36 mouse cellular contexts compared by ENCODE assay signal in the genomic region with DNA sequence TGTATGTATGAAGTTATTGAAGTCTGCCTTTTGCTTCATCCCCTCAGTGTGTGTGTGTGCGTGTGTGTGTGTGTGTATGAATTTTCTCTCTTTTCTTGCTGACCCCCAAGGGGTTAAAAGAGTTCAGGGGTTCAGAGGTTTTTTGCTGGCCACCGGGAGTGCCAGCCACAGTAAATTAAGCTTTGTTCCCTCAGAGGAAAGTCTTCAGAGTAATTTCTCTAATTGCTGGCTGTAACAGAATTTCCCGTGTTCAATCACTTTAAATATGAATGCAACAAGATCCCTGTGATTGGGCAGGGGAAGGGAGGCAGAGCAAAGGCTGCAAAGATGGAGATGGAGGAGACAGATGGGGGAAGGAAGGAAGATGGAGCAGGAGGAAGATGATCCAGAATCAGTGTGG. TPM values are rescaled to one million over a fixed set of nuclear protein-coding genes. Genes with fewer than 3 reads are reported as not detected.
"Had no signal": no experiment of that assay in that cellular context is flagged by ENCODE, and none has a peak within 500 bp of the region (broad histone marks: within the 10 kb centered on the region; RNA-seq: fewer than 3 reads in every experiment).

No protein-coding gene starts in this region.

- H3K9ac ChIP-seq: heart, embryonic 13.5 days; heart, embryonic 15.5 days; hindbrain, embryonic 13.5 days; hindbrain, embryonic 15.5 days; intestine, embryonic 15.5 days; kidney, embryonic 15.5 days; limb, embryonic 13.5 days; limb, embryonic 15.5 days; liver, embryonic 12.5 days; liver, embryonic 14.5 days had no signal

- H3K4me2 ChIP-seq: heart, embryonic 11.5 days; heart, embryonic 13.5 days; heart, embryonic 15.5 days; hindbrain, embryonic 13.5 days; hindbrain, embryonic 15.5 days; intestine, embryonic 15.5 days; kidney, embryonic 15.5 days; limb, embryonic 13.5 days; limb, embryonic 15.5 days; liver, embryonic 12.5 days had no signal

- DNase-seq: gastrocnemius, adult 2 months; gastrocnemius, postnatal 14 days; gastrocnemius, postnatal 36 days; heart, adult 18-20 months; heart, postnatal 14 days; heart, postnatal 36 days; kidney, adult 11 months; kidney, adult 2 months; kidney, adult 9 months; kidney, postnatal 14 days; kidney, postnatal 36 days; layer of hippocampus, adult 9-11 months; layer of hippocampus, postnatal 36 days had no signal

- H3K27ac ChIP-seq: gastrocnemius, adult 2 months; heart, embryonic 13.5 days; heart, embryonic 15.5 days; hindbrain, embryonic 13.5 days; hindbrain, embryonic 15.5 days; hindbrain, postnatal 0 days; intestine, embryonic 15.5 days; kidney, embryonic 15.5 days; kidney, postnatal 0 days; limb, embryonic 13.5 days; limb, embryonic 15.5 days; liver, embryonic 12.5 days; liver, embryonic 14.5 days had no signal

- H3K36me3 ChIP-seq: heart, embryonic 13.5 days; heart, embryonic 15.5 days; hindbrain, embryonic 13.5 days; hindbrain, embryonic 15.5 days; intestine, embryonic 15.5 days; kidney, embryonic 15.5 days; limb, embryonic 13.5 days; limb, embryonic 15.5 days; liver, embryonic 12.5 days had no signal

- H3K27me3 ChIP-seq: heart, embryonic 13.5 days; heart, embryonic 15.5 days; hindbrain, embryonic 13.5 days; hindbrain, embryonic 15.5 days; intestine, embryonic 15.5 days; kidney, embryonic 15.5 days; limb, embryonic 13.5 days; limb, embryonic 15.5 days had no signal

- H3K4me1 ChIP-seq: heart, embryonic 13.5 days; heart, embryonic 15.5 days; hindbrain, embryonic 13.5 days; hindbrain, embryonic 15.5 days; intestine, embryonic 15.5 days; kidney, embryonic 15.5 days; limb, embryonic 13.5 days; limb, embryonic 15.5 days; liver, embryonic 12.5 days had no signal

- ATAC-seq: hindbrain, postnatal 0 days; intestine, embryonic 15.5 days; liver, embryonic 12.5 days had no signal

- H3K9me3 ChIP-seq: heart, embryonic 13.5 days; heart, embryonic 15.5 days; hindbrain, embryonic 13.5 days; hindbrain, embryonic 15.5 days; intestine, embryonic 15.5 days; kidney, embryonic 15.5 days; limb, embryonic 13.5 days; limb, embryonic 15.5 days; liver, embryonic 12.5 days had no signal

- H3K4me3 ChIP-seq: gastrocnemius, adult 2 months; heart, embryonic 13.5 days; heart, embryonic 15.5 days; hindbrain, embryonic 13.5 days; hindbrain, embryonic 15.5 days; intestine, embryonic 15.5 days; kidney, embryonic 15.5 days; limb, embryonic 13.5 days; limb, embryonic 15.5 days; liver, embryonic 12.5 days had no signal

RNA-seq across cellular contexts. Expression of a gene that starts 3.3 kb away (rescaled TPM):
- total RNA-seq: gastrocnemius, adult 2 months; gastrocnemius, postnatal 14 days; gastrocnemius, postnatal 36 days; heart, adult 18-20 months; heart, postnatal 14 days; heart, postnatal 36 days; hematopoietic stem cell, adult 5-6 weeks; hindbrain, postnatal 0 days; layer of hippocampus, adult 18-20 months; layer of hippocampus, adult 8-10 months; layer of hippocampus, postnatal 14 days; layer of hippocampus, postnatal 36 days; left cerebral cortex, adult 18-20 months; left cerebral cortex, postnatal 14 days; left cerebral cortex, postnatal 36 days had no signal
- polyA plus RNA-seq: frontal cortex, adult 2 months; gonadal fat pad, adult 2 months; large intestine, adult 2 months had no signal
